Mouse (Mus musculus) inflammation-experienced regulatory T-cells, adult 6 months (primary cell): ENCODE measurements at regions not wholly inside any gene's neighbourhood (a gene's known extent, or its start where the extent isn't known, plus 50 kb on each side); places are given as distances from the start of the nearest gene placed in this dataset.
"Not testable (repeated sequence)": the region's sequence is repeated elsewhere in the genome, so short reads cannot be mapped to it uniquely, and the experiment has no call there.

Source experiments
- ATAC-seq: one replicate; pipeline ENCODE4 v1.8.0; 2017

GRCm38 (mm10) chr7:106296912-106297311 lies 81.8 kb upstream of the Gvin1 start:
- peak; percentile 99 for ATAC-seq

- ATAC-seq, result not testable (repeated sequence)
Observed at GRCm38 (mm10) chr7:106284841-106285240, 69.7 kb upstream of the Gvin1 start.

GRCm38 (mm10) chr7:106279946-106280345 lies 64.8 kb upstream of the Gvin1 start:
- peak; percentile 41 for ATAC-seq

GRCm38 (mm10) chr7:106270947-106271346 lies 55.8 kb upstream of the Gvin1 start:
- ATAC-seq, result peak; percentile 25
